14 mouse cellular contexts compared by ENCODE assay signal in genomic region chr12:74184596-74184995, GRCm38 (mm10).
DNase-seq lines count a peak whose midpoint lies in the region; ATAC-seq and TF ChIP-seq lines count a peak whose summit lies in the region.
"Had no signal": no experiment of that assay in that cellular context is flagged by ENCODE, and none has a peak within 500 bp of the region (broad histone marks: within the 10 kb centered on the region; RNA-seq: fewer than 3 reads in every experiment).

No protein-coding gene starts in this region.

- peak overlapping the region; percentile 17 for H3K4me2 ChIP-seq in heart, postnatal 0 days (ENCODE audit: low read depth, low read length)
- H3K4me2 ChIP-seq in lung, embryonic 14.5 days = peak overlapping the region; percentile 12; the same call in 1 of the 2 replicates
- H3K4me2 ChIP-seq in embryonic facial prominence, embryonic 15.5 days (replicated peaks) = 0 out of 2 replicates have a peak overlapping the region, but pooled peaks have one; percentile 15
- H3K4me2 ChIP-seq: liver, embryonic 13.5 days; neural tube, embryonic 12.5 days had no signal

- TF ChIP-seq EP300 in heart, postnatal 0 days (IDR thresholded peaks at IDR 0.05; ENCODE audit: low read depth) = no peak

- no peak for ATAC-seq in heart, postnatal 0 days (ENCODE audit: insufficient read depth, low read depth)
- no peak for ATAC-seq in lung, embryonic 14.5 days (ENCODE audit: insufficient read depth)
- no peak for ATAC-seq in embryonic facial prominence, embryonic 15.5 days (ENCODE audit: insufficient number of reproducible peaks, low FRiP score, low TSS enrichment, low read depth)

- 72% methylated on average over 17 of the region's 17 CpGs for WGBS in heart, postnatal 0 days
- WGBS in lung, embryonic 14.5 days = 60% methylated on average over 17 of the region's 17 CpGs
- WGBS in embryonic facial prominence, embryonic 15.5 days = 73% methylated on average over 17 of the region's 17 CpGs

- 0 out of 2 replicates have a peak overlapping the region, but pooled peaks have one; percentile 2 for H3K4me3 ChIP-seq in heart, postnatal 0 days (ENCODE audit: low read depth, low read length)
- H3K4me3 ChIP-seq in lung, embryonic 14.5 days (ENCODE audit: low read depth, low read length) = no peak overlapping the region
- H3K4me3 ChIP-seq in embryonic facial prominence, embryonic 15.5 days (replicated peaks) = peak overlapping the region; percentile 10; the same call in 1 of the 2 replicates
- H3K4me3 ChIP-seq: erythroblast, embryonic 14.5 days; heart, embryonic 10.5 days; liver, embryonic 13.5 days; neural tube, embryonic 12.5 days had no signal

- intact Hi-C loops in heart, postnatal 14 days (cut with DNase I) = no loop called here

- peak; percentile 2 to 4 for DNase-seq in adrenal gland, postnatal 36 days
- no peak for DNase-seq in adrenal gland, postnatal 4 days (ENCODE audit: low spot score in 2 of 2)
- no peak for DNase-seq in heart, postnatal 0 days (ENCODE audit: low spot score)
- no peak for DNase-seq in heart, postnatal 14 days
- DNase-seq in lung, embryonic 14.5 days = peak; percentile 3
- DNase-seq in lung, postnatal 14 days = no peak
- no peak for DNase-seq in cerebellum, adult 8-10 months
- DNase-seq: cerebellum, postnatal 25 days; liver, embryonic 13.5 days; right cerebral cortex, adult 18-20 months had no signal

- no peak for TF ChIP-seq CTCF in heart, postnatal 0 days (IDR thresholded peaks at IDR 0.05; ENCODE audit: low read depth)
- TF ChIP-seq CTCF in lung, embryonic 14.5 days (IDR thresholded peaks at IDR 0.05; ENCODE audit: low read depth) = no peak; the same call in 1 of the 2 replicates

- H3K9me3 ChIP-seq in heart, postnatal 0 days (replicated peaks; ENCODE audit: control insufficient read depth, low read length) = no peaks in the 10 kb centered on the region
- H3K9me3 ChIP-seq in lung, embryonic 14.5 days (ENCODE audit: low read depth, low read length) = no peaks in the 10 kb centered on the region; the same call in 1 of the 2 replicates
- H3K9me3 ChIP-seq in embryonic facial prominence, embryonic 15.5 days (replicated peaks) = no peaks in the 10 kb centered on the region
- H3K9me3 ChIP-seq: heart, embryonic 10.5 days; liver, embryonic 13.5 days; neural tube, embryonic 12.5 days had no signal

- H3K27ac ChIP-seq in heart, postnatal 0 days (ENCODE audit: low read depth) = no peak overlapping the region
- no peak overlapping the region for H3K27ac ChIP-seq in lung, embryonic 14.5 days (ENCODE audit: low read depth)
- H3K27ac ChIP-seq in embryonic facial prominence, embryonic 15.5 days (replicated peaks) = no peak overlapping the region
- H3K27ac ChIP-seq: heart, embryonic 10.5 days; liver, embryonic 13.5 days; neural tube, embryonic 12.5 days had no signal

- no peaks in the 10 kb centered on the region for H3K36me3 ChIP-seq in heart, postnatal 0 days (replicated peaks; ENCODE audit: control insufficient read depth, insufficient read depth, low read length)
- no peaks in the 10 kb centered on the region for H3K36me3 ChIP-seq in lung, embryonic 14.5 days (ENCODE audit: insufficient read depth)
- no peaks in the 10 kb centered on the region for H3K36me3 ChIP-seq in embryonic facial prominence, embryonic 15.5 days
- H3K36me3 ChIP-seq: heart, embryonic 10.5 days; liver, embryonic 13.5 days; neural tube, embryonic 12.5 days had no signal

- H3K4me1 ChIP-seq in heart, postnatal 0 days (ENCODE audit: control insufficient read depth, insufficient read depth) = no peaks in the 10 kb centered on the region
- no peaks in the 10 kb centered on the region for H3K4me1 ChIP-seq in lung, embryonic 14.5 days (ENCODE audit: insufficient read depth)
- H3K4me1 ChIP-seq in embryonic facial prominence, embryonic 15.5 days = no peaks in the 10 kb centered on the region
- H3K4me1 ChIP-seq: heart, embryonic 10.5 days; liver, embryonic 13.5 days; neural tube, embryonic 12.5 days had no signal

- H3K9ac ChIP-seq in heart, postnatal 0 days (replicated peaks; ENCODE audit: low read depth, low read length) = no peak overlapping the region
- no peak overlapping the region for H3K9ac ChIP-seq in lung, embryonic 14.5 days
- no peak overlapping the region for H3K9ac ChIP-seq in embryonic facial prominence, embryonic 15.5 days
- H3K9ac ChIP-seq: liver, embryonic 13.5 days; neural tube, embryonic 12.5 days had no signal

- H3K27me3 ChIP-seq in heart, postnatal 0 days (ENCODE audit: control insufficient read depth, insufficient read depth, low read length) = no peaks in the 10 kb centered on the region
- no peaks in the 10 kb centered on the region for H3K27me3 ChIP-seq in lung, embryonic 14.5 days (ENCODE audit: insufficient read depth, low read length)
- H3K27me3 ChIP-seq in embryonic facial prominence, embryonic 15.5 days = no peaks in the 10 kb centered on the region
- H3K27me3 ChIP-seq: liver, embryonic 13.5 days; neural tube, embryonic 12.5 days had no signal

Comparison
In these comparisons a context has a peak if more than half of its experiments do, and no peak if none do; other contexts are left out.
1. DNase-seq: peak in adrenal gland, postnatal 36 days (2 of 2) and lung, embryonic 14.5 days (single experiment); none in adrenal gland, postnatal 4 days (0 of 2), heart, postnatal 0 days (single experiment), heart, postnatal 14 days (0 of 2), lung, postnatal 14 days (single experiment) and cerebellum, adult 8-10 months (single experiment).
2. Peak in every context shown above with its lines, with median percentiles within 50 percentile points of each other: H3K4me2 ChIP-seq.